Mouse (Mus musculus) c-Kit-positive CD71-positive TER-119-negative erythroid progenitor cells, embryonic 14.5 days (primary cell): ENCODE results near the gene Tulp4.
A peak's percentile ranks its signal among the peaks of the same experiment; 100 is the strongest.

Experiments
- DNase-seq: peaks from one replicate; pipeline ENCODE4 v3.0.0-alpha.2; 2013; ENCODE audit warnings: low read depth

The Tulp4 gene

DNA sequence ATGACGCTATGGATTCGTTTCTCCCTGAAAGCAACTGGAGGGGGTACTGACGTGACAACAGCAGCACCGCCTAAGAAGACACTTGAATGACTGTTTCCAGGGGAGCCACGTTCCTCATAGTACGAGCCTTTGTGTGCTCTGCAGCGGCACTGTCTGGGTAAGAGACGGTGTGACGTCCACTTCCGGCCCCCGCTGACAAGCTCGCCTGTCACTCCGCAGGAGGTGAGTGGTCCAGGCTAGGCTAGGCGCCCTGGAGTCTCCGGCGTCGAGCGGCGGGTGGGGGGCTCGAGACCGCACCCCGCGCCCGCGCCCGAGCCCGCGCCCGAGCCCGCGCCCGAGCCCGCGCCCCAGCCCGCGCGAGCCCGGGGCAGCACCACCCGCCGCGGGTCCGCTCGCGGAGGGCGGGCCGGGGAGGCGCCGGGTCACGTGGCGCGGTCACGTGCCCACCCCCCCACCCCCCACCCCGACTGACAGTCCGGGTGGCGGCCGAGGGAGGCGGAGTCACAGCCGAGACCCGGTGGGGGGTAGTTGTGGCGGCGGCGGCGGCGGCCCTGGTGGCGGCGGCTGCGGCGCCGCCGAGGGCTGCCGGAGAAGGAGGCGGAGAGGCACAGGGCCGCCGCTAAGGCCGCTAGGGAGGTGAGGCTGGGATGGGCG is at the start of gene Tulp4:
TSS of gene Tulp4 (plus strand) at position 77 of the 654 bp plus-strand sequence.
- peak; percentile 65 for DNase-seq

DNA sequence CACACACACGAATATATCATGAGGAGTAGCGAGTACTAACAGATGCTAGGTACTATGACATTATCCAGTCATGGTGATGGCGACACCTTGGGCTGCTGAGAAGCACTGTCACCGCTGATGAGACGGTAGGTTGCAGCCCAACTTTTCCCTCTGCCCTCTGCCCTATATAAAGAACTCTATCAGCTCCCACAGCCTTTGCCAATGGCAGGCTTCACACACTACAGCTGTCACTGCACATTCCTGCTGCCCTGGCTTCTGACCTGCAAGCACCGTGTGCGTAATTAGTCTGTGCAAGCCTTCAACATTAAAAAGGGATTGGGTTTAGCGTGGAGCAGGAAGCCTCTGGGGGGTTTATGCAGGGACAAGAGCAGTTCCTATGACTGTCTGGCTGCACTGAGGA is 43.4 kb upstream of the Tulp4 start:
- DNase-seq = no peak

DNA sequence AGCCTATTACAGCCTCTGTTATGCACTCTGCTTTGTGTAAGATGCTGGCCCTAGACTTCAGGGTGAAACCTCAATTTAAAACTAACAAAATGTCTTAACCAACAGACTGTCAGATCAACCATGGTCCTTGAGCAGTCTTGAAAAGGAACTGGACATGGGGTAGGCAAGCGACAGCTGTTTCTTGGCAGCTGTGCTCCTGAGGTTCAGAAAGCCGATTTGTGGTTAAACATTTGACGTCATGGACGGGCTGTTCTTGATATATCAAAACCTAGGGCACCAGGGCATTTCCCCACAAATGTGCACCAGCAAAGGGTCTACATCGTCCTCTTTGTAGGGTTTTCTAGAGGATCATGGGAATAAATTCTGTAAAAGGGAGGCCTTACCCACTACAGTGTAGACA is 42.7 kb upstream of the Tulp4 start:
- DNase-seq = no peak

DNA sequence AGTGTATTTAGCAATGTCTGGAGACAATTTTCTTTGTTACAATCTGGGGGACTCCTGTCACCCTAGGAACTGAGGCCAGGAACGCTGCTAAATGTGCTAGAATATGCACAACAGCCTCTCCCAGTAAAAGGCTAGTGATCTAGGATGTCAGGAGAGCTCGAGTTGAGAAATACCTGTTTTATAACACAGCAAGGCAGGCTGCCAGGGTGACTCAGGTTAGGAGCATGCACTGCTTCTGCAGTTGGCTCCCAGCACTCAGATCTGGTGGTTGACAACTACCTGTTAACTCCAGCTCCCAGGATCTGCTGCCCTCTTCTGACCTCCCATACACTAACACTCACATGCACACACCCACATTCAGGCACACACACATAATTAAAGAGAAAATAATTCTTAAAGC is 40.2 kb upstream of the Tulp4 start:
- no peak for DNase-seq

DNA sequence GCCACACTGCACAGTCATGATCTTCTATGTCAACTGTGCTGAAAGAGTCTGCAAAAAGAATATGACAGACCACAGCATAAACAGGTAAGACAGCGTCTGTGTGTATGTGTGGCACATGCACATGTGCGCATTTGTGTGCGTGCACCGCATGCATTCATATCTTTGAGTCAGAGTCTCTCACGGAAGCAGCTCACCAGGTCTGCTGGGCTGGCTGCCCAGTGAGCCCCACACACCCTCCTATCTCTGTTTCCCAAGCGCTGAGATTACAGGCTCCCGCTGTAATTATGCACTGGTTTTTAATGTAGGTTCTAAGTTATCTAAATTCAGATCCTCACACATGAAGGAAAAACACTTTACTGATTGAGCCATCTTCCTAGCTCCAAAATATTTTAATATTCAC is 38.6 kb upstream of the Tulp4 start:
- DNase-seq = no peak

DNA sequence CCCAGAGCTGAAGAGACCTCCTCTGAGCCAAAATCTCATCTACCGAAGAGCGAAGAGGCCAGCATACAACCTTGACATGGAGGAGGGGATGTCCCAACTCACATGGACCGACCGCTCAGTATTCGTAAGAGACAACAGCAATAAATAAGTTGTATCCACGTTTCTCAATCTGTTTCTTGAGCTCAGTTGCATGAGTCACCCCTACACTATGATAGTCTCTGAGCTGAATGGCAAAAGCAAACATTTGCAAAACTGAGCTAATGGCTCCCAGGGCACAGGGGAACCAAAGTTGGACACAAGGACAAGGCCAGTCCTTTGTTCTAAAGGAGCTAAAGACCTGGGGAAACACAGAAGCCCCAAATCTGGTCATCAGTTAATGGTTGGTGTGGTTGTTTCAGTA is 36.4 kb upstream of the Tulp4 start:
- no peak for DNase-seq

DNA sequence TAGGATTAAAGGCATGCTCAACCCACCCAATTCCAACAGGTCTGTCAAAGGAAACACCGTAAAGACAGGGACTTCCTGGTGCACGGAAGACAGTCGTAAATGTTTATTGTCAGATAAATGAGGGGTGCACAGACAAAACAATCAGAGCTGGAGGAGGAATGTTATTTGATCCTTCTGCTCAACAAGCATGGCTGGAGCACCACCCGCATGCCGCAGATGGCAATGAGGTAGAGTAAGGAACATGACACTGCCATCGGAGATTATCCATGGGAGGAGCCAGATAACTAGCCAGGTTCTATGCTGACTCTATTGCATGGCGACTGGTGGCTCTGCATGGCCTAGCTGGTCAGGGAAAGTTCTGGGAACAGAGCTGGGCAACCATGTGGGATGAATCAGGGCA is 32.8 kb upstream of the Tulp4 start:
- no peak for DNase-seq

DNA sequence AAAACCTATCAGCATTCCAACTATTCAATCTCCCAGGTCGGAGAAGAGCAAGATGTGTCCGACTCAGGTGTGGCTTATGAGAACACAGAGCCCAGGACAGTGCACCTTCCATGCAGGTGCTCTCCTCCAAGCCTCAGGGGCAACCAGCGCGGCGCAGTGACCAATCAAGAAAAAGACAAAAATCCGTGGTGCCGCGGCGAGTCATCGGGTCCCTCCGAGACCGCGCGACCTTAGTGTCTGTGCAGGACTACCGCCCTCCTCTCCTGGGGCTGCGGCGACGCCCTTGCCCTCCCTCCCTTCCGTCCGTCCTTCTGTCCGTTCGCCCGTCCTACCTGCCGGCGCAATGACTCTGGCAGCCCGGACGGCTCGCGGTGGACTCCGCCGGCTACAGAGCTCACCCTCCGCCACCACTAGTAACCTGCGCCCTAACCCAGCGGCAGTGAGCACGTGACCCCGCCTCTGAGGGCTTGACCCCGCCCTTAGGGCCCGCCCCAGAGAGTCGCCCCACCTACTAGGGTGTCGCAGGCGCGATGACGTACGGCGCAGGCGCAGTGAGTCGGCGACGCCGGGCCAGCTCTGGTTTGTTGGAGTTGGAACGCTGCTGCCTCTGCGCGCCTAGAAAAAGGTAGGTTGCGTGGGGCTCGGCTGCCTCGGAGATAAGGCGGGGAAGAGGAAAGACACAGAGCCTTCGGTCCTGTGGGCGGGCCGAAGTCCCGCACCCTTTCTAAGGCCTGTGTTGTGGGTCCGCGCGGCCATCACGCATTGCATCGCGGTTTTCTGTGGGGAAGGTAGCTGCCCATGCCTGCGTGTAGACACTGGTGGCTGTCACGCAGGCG is 26.7 kb upstream of the Tulp4 start, which contains the start of the genes Serac1 and Gtf2h5:
TSS of gene Serac1 (minus strand) at position 455 of the 836 bp plus-strand sequence.
TSS of gene Gtf2h5 (plus strand) at position 500 of the 836 bp plus-strand sequence.
- peak; percentile 93 for DNase-seq

DNA sequence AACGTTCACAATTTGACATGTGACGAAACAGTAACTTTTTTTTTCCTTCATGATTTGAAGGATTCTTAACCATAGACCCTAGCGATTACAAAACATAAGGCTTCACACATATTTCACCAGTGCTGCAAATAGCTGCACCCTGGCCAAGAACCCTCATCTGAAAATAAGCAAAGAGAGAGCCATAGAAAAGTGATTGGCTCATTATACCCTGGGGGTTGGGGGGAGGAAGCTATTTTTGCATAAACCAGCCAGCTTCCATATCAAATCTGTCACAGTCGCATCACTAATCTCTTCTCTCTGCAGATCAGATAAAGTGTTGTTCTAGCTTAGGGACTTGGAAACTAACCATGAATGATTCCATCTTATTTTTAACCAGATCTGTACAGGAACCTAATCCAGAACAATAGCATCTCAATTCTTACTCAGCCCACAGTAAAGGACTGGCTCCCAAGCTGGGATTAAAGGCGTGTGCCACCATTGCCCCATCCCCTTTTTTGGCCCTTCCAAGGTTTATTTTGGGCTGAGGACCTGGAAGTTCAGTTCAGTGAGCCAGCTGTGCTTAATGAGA is 22.8 kb upstream of the Tulp4 start:
- no peak for DNase-seq

DNA sequence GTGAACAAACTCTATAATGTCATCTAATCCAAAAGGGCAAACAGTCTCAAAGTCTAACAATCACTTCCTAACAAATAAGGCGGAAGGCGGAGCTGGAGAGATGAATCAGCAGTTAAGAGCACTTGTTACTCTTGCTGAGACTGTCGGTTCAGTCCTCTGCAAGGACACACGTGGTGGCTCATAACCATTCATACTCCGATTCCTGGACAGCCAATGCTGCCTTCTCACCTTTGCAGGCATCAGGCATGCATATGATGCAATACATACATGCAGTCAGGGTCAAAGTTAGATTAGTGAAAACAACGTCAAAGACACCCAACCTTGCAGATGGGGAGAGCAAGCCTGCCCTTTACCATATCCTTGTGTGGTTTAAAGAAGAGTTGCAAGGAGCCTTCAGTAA is 14.6 kb upstream of the Tulp4 start:
- DNase-seq = no peak

DNA sequence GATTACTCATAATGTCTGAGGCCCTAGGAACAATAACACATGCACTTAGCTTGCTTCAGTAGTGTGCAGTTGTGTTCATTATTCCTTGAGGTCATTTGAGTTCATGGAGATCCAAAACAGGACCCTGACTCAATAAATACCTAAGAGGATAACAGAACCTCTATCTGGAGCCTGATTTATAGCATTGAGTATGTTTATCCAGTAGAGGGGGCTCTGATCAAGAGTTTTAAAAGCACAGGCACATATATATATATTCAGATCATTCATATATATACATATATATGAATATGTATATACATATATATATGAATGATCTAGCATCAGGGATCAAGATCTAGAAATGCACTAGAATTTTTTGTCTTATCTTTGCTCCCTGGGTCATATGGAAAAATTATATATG is 10.7 kb upstream of the Tulp4 start:
- no peak for DNase-seq

DNA sequence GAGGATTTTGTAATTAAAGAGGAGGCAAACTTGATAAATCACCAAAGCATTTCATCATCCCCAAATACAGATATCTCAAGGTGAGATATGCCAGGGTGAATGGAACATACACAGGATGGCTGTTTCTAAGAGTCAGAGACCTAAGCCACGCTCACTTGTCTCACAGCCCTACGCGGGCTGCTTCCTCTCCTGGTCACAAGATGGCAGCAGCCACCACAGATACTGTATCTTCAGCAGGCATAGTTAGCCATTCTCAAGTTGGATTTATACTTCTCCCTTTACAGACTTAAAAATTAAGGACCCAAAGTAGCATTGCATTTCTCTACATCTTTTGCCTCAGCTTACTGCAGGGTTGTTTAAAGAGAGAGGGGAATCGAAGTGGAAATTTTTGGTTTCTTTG is 8.4 kb upstream of the Tulp4 start:
- no peak for DNase-seq

DNA sequence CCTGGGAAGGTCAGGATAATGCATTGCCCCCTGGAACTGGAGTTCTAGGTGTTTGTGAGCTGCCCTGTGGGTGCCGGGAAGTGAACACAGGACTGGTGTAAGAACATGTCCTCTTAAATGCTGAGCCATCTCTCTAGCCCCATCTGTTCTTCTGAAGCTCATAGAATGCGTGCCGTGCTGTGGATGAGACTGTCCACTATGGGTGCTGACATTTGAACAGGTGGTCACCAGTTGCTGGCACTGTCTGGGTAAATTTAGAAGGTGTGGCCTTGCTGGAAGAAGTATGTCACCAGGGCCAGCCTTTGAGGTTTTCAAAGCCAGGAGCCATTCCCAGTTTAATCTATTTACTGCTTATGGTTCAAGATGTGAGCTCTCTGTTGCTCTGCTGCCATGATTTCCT is 4.0 kb upstream of the Tulp4 start:
- DNase-seq = no peak

DNA sequence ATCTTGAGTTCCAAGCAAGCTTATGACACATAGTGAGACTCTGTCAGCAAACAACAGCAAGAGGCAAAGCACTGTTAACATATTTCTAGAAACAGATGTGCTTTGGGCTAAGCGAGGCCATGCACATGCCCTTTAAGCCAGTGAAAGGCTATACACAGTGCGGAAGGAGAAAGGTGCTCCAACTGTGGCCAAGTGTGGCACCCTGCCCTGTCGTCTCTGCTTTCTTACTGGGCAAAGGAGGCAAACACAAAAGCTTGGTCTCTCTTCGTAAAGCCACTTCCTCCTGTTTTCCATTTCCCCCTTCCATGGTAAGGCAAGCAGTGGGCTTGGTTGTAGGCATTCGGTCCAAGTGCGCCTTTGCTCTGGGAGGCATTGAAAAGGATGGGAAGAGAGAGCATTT is 2.7 kb upstream of the Tulp4 start:
- no peak for DNase-seq

DNA sequence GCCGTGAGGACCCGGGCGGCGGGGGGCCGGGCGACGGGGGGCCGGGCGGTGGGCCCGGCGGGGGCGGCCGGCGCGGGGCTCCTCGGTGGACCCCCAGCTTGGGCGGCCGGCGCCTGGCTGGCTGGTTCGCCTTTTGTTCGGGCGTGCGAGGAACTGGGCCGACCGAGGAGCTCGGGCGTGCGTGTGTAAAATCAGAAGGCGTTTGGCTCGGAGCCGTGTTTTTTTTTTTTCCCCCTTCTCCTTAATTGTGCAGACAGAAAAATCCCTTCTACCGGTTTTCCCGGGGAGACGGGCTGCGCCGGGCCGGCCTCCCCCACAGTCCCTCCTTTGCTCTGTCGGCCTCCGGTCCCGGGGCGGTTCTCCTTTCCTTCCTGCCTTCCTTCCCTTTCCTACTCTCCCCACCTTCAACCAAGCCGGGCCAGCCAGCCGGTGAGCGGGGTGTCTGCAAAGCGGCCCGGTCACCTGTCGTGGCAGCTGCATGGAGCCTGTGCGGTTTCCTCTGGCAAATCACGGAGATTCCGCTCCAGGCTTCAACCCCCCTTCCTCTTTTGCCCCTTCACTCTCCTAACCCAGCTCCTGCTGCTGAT is 871 bp downstream of the Tulp4 start:
- no peak for DNase-seq

DNA sequence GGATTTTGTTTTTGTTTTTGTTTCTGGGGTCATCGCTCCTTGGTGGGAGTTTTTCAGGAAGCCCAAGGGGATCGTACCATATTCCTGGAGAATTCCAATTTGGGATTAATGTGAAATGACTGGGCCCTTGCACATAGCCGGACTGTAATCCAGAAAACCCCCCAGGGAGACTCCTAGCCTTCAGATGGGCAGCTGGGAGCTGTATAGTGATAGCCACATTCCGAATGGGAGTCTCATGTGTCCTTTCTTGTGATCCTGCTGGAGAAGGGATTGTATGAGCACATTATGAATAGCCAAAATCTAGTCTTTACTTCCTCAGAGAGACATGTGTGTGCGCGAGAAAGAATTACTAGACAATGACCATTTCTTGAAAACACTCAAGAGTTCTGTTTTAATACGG is 1.9 kb downstream of the Tulp4 start:
- DNase-seq = no peak

DNA sequence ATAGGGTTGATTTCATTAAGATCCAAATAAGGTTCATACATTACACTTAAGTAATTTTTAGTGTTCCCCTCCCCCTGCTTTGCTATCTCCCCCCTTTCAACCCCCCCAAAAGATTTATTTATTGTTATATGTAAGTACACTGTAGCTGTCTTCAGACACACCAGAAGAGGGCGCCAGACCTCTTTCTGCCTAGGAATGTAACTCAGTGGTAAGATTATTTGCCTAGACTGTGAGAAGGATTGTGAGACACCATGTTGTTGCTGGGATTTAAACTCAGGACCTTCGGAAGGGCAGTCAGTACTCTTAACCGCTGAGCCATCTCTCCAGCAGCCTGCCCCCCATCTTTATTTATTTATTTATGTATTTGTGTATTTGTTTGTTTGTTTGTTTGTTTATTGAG is 4.7 kb downstream of the Tulp4 start:
- no peak for DNase-seq

DNA sequence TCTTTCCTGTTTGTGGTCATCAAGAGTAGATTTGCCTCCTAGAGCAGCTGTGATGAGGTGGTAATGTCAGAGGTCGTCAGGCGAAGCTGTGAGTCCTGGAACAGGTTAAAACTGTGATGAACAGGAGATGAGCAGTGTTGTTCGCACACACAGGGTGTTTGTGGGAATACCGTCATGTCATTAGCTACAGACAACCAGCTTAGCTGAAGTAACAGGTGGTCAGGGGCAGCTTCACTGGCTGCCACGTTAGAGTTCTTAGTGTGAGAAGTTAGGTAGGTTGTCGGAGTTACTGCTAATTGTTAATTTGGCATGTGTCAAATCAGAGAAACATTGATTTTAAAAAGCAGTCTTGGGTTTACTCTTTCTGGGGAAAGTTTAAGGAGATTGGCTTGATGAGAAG is 7.4 kb downstream of the Tulp4 start:
- no peak for DNase-seq

DNA sequence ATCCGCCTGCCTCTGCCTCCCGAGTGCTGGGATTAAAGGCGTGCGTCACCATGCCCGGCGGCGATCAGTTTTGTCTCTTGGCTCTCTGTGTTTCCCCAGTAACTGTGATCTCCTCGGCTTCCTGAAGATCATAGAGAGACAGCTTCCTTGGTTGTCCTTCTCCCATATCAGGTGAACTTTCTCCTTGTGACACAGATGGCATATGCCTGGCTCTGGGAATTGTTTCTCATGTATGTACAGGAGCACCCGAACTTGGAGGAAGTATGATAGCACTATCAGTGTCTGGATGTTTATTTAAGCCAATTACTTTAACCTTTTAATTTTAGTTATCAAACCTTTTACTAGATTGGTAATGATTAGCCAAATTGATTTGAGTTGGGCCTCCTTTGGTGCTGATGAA is 8.8 kb downstream of the Tulp4 start:
- no peak for DNase-seq

DNA sequence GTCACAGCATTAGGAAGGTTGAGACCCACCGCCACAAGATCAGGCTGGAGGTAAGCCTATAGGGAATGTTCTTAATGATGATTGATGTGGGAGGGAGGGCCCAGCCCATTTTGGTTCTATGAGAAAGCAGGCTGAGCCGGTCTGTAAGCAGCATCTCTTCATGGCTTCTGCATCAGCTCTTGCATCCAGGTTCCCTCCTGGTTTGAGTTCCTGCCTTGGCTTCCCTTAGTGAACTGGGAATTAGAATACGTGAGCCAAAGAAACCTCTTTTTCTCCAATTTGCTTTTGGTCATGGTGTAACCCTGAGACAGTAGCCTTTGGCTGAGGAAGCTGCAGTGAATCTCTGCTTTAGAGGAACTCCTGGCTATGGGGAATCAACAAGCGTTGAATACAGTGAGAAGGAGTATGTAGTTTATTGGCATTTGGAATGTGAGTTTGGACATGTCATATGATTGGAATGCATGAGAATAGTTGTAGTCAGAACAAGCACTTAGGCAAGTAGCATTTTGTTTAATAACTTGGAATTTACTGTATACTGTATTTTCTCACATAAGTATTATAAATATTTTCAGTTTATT is 11.0 kb downstream of the Tulp4 start:
- DNase-seq = no peak

DNA sequence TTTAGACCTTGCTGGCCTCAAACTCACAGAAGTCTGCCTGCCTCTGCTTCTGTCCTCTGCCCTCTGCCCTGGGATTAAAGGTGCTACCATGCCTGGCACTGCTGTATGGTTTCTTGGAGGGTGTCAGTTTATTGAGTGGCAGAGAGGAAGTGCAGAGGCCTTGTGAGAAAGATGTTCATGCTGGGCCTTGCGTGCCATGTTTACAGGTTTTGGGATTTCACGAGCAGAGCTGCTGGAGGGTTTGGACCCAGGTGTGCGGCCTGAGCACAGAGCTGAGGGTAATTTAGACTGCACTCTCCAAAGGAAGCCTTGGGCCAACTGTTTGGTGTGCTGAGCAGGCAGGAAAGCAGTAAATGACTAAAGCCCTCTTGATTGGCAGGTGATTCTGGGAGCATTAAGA is 11.7 kb downstream of the Tulp4 start:
- no peak for DNase-seq

DNA sequence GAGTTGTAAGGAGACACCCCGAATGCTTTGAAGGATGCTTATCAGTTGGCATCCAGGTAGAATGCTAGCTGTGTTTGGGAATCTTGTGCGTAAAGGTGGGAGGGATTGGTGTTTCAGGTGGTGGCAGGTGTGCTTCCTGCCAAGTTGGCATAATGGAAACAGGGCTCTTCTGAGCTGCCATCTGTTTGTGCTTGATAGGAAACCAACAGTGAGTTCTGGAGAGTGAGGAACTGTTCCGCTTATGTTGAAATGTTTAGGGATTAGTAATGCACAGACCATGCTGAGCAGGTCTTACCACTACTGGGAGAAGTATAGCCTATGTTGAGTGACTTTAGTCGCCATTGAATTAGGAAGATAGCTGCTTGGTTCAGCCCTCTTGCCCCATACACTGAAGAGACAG is 12.6 kb downstream of the Tulp4 start:
- DNase-seq = no peak

DNA sequence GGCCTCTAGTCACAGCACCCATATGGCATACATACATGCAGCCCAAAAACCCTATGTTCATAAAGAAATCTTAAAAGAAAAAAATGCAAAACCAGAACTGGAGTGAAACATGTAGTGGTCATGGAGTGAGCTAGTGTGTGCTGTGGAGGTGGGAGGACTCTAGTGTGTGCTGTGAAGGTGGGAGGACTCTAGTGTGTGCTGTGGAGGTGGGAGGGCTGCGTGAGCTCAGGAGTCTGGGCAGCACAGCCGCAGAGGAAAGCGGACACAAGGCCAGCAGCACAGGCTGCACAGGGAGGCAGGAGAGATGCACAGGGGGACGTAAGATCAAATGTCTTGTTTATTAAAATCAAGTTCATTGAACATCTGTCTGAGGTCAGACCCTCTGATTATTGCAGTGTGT is 17.5 kb downstream of the Tulp4 start:
- no peak for DNase-seq
